Mouse (Mus musculus) G1E (cell line): Measurements from ENCODE around the gene Sbf2.

Source experiments
- CTCF ChIP-seq: IDR thresholded peaks from 2 replicates; pipeline ENCODE4 v1.5.1; 2012; ENCODE audit warnings: low read depth, low read length, inconsistent platforms, mixed read lengths
- GATA1 ChIP-seq: IDR thresholded peaks from 2 replicates; pipeline ENCODE4 v1.6.1; 2012; ENCODE audit warnings: borderline replicate concordance, low read length, inconsistent platforms, mixed read lengths
- GATA2 ChIP-seq: IDR thresholded peaks from 2 replicates; pipeline ENCODE4 v1.6.1; 2012; ENCODE audit warnings: low read depth, low read length, inconsistent platforms, borderline replicate concordance
- POLR2AphosphoS5 ChIP-seq: IDR thresholded peaks from 2 replicates; pipeline ENCODE4 v1.6.1; 2012; ENCODE audit warnings: low read depth, low read length, inconsistent platforms; ENCODE audit not compliant: insufficient replicate concordance
- TAL1 ChIP-seq: conservative IDR thresholded peaks from 2 replicates; pipeline ENCODE4 v1.6.1; 2012; ENCODE audit warnings: low read depth, low read length, inconsistent platforms, mixed read lengths

- TF ChIP-seq CTCF, result no peak
- TF ChIP-seq POLR2AphosphoS5, result no peak
- TF ChIP-seq TAL1, result no peak
- TF ChIP-seq GATA2, result no peak
- TF ChIP-seq GATA1, result no peak
These were observed 335.5 kb downstream of the Sbf2 start for GRCm38 (mm10) chr7:110279183-110279582.
